Mouse (Mus musculus) C2C12 (cell line): ENCODE data around the gene Asb18. TPM values are rescaled to one million over a fixed set of nuclear protein-coding genes. Genes with fewer than 3 reads are reported as not detected.
A peak's percentile ranks its signal among the peaks of the same experiment; 100 is the strongest.

ENCODE experiments used
- H3K27me3 ChIP-seq: one replicate; pipeline ENCODE4 v1.6.1; 2011; ENCODE audit not compliant: control insufficient read depth, insufficient read depth, insufficient read length
- H3K36me3 ChIP-seq: one replicate; pipeline ENCODE4 v1.6.1; 2011; ENCODE audit not compliant: control insufficient read depth, insufficient read depth
- H3K4me3 ChIP-seq: one replicate; pipeline ENCODE4 v1.5.1; 2011; ENCODE audit warnings: mild to moderate bottlenecking, control low read depth; ENCODE audit not compliant: poor library complexity, insufficient read depth, severe bottlenecking
- H3K79me2 ChIP-seq: one replicate; pipeline ENCODE4 v1.6.1; 2011; ENCODE audit not compliant: control insufficient read depth, insufficient read depth
- H3K79me3 ChIP-seq: one replicate; pipeline ENCODE4 v1.6.1; 2011; ENCODE audit warnings: low read depth, control low read depth
- H3ac ChIP-seq: one replicate; pipeline ENCODE3; 2011; ENCODE audit warnings: low read depth; ENCODE audit not compliant: control insufficient read depth, insufficient read length
- CEBPB ChIP-seq: IDR thresholded peaks from one replicate; pipeline ENCODE4 v1.6.1; 2011; ENCODE audit warnings: low read depth, mild to moderate bottlenecking, control low read depth, moderate library complexity
- CTCF ChIP-seq: IDR thresholded peaks from one replicate; pipeline ENCODE4 v1.5.1; 2011; ENCODE audit not compliant: control insufficient read depth, insufficient read depth, insufficient read length
- FOSL1 ChIP-seq: IDR thresholded peaks from one replicate; pipeline ENCODE4 v1.8.0; 2011; ENCODE audit warnings: mild to moderate bottlenecking, low read length; ENCODE audit not compliant: poor library complexity, insufficient read depth, severe bottlenecking
- MAX ChIP-seq: IDR thresholded peaks from one replicate; pipeline ENCODE4 v1.6.1; 2011; ENCODE audit warnings: mild to moderate bottlenecking, control low read depth
- MYOD1 ChIP-seq: IDR thresholded peaks from one replicate; pipeline ENCODE4 v1.6.1; 2011; ENCODE audit warnings: low read depth; ENCODE audit not compliant: control insufficient read depth, insufficient read length
- MYOG ChIP-seq: IDR thresholded peaks from one replicate; pipeline ENCODE4 v1.6.1; 2011; ENCODE audit not compliant: control insufficient read depth, insufficient read length; ENCODE audit errors: extremely low read depth
- USF1 ChIP-seq: IDR thresholded peaks from one replicate; pipeline ENCODE4 v1.6.1; 2011; ENCODE audit warnings: low read depth, mild to moderate bottlenecking, control low read depth, moderate library complexity
- polyA plus RNA-seq: library from polyadenylated mRNA; unstranded; fragments of >200 nt; fragmentation: generic; extraction: Trizol; gene quantifications from one replicate; pipeline ENCODE4 v1.2.1, GENCODE M21; 2012; ENCODE audit warnings: missing spikeins

Gene Asb18
- polyA plus RNA-seq, 1 experiment: not detected

DNA sequence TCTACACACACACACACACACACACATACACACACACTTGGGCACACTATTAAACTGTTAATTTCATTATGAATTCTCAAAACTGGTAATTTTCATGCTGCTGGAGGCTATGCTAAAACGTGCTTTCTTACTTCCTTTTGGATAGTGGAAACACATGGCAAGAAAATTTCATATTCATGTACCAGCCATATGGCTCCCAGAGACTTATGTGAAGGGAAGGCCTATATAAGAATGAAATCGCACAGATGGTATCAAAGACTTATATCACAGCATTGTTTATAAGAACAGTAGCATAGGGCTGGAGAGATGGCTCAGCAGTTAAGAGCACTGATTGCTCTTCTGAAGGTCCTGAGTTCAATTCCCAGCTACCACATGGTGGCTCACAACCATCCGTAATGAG is 2.3 kb downstream of the Asb18 start:
- H3ac ChIP-seq: no peak overlapping the region
- no peaks in the 10 kb centered on the region for H3K79me3 ChIP-seq
- no peaks in the 10 kb centered on the region for H3K27me3 ChIP-seq
- no peaks in the 10 kb centered on the region for H3K36me3 ChIP-seq
- no peaks in the 10 kb centered on the region for H3K79me2 ChIP-seq
- no peak overlapping the region for H3K4me3 ChIP-seq
- no peak for TF ChIP-seq CEBPB
- no peak for TF ChIP-seq MYOD1
- no peak for TF ChIP-seq FOSL1
- no peak for TF ChIP-seq MAX
- no peak for TF ChIP-seq MYOG
- no peak for TF ChIP-seq CTCF
- no peak for TF ChIP-seq USF1

DNA sequence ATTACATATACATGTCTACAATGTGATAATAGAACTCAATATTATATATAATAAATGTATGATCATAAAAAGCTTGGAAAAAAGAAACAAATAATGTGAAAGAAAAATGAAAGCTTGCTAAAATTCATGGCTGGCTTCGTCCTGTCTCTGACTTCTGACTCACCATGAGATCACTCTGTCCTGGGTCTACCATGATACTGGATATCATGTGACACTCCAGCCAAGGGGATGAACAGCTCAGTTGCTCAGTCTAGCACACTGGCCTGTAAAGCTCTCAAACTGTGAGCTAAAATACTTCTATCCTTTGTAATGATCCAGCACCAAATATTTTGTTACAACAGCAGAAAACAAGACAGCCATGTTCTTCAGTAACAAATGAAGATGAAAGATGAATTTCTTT is 4.4 kb downstream of the Asb18 start:
- H3K27me3 ChIP-seq: no peaks in the 10 kb centered on the region

DNA sequence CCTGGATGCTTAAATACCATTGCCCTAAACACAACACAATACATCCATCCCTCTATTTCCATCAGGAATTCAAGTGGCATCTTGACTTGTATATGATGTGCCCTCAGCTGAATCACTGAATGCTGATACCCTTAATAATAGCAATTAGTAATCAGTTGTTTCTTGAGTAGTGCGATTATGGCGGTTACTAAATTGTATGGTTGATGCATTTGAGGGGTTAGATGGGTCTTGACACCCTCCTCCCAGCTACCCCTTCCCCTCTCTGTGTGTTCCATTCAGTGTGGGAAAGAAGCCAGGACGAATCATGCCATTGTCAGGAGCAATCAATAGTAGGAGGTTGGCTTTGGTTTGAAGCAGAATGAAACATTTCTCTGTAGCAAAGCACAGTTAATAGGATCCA is 5.3 kb downstream of the Asb18 start:
- no peak overlapping the region for H3K4me3 ChIP-seq
- H3ac ChIP-seq: no peak overlapping the region
- no peaks in the 10 kb centered on the region for H3K79me3 ChIP-seq
- no peaks in the 10 kb centered on the region for H3K79me2 ChIP-seq
- H3K27me3 ChIP-seq: no peaks in the 10 kb centered on the region
- no peaks in the 10 kb centered on the region for H3K36me3 ChIP-seq
- TF ChIP-seq CEBPB: no peak
- no peak for TF ChIP-seq MAX
- TF ChIP-seq USF1: no peak
- TF ChIP-seq MYOD1: no peak
- TF ChIP-seq CTCF: no peak
- TF ChIP-seq MYOG: no peak
- TF ChIP-seq FOSL1: no peak

More for the DNA sequence above, 4.4 kb downstream of the Asb18 start:
- TF ChIP-seq USF1 (peak; percentile 54), MYOD1 (no peak), CEBPB (no peak), FOSL1 (peak; percentile 38), CTCF (no peak), MYOG (no peak), MAX (no peak)
- H3K79me2 ChIP-seq: no peaks in the 10 kb centered on the region
- H3K36me3 ChIP-seq: no peaks in the 10 kb centered on the region
- no peak overlapping the region for H3K4me3 ChIP-seq
- no peak overlapping the region for H3ac ChIP-seq
- no peaks in the 10 kb centered on the region for H3K79me3 ChIP-seq

DNA sequence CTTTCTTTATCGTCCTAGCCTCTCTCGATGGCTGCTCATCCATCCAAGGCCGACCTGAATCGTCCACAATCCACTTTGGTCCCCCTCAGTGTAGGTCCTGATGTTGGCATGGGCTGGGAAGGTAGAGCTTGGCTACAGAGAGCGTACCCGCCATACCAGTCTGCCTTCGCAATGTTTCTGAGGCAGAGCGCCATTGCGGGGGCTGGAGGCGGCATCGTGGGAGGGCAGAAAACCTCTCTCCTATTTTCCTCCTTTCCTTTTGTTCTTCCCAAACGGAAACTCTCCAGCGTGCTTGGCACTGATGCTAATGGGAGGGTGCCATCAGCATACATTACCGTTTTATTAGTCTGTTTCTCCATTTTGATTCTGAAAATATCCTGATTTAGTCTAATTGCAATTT is 7.8 kb downstream of the Asb18 start:
- TF ChIP-seq MYOG (no peak), MAX (no peak), MYOD1 (no peak), FOSL1 (no peak), CEBPB (no peak), USF1 (no peak), CTCF (no peak)
- H3K36me3 ChIP-seq: no peaks in the 10 kb centered on the region

DNA sequence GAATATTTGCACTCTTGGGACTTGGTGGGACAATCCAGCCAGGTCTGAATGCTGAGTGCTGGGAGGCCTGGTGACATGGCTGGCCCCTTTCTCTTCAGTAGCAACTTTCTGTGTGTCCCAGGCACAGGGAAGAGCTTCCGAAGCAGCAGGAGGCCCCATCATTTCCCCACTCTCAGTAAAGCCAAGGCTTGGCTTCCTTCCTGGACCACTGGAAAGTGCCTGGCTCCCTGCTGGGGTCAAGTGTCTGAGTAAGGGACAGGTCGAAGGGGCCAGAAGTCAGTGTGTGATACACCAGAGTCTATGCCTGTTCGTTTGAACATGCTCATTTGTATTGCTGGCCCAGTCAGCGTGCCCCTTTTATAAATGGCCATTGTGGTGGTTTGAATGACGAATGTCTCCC is 13.5 kb downstream of the Asb18 start:
- no peak overlapping the region for H3K4me3 ChIP-seq
- no peak for TF ChIP-seq CEBPB
- no peak for TF ChIP-seq USF1
- TF ChIP-seq CTCF: no peak
- no peak for TF ChIP-seq MAX
- no peak for TF ChIP-seq MYOD1
- TF ChIP-seq FOSL1: no peak
- H3K36me3 ChIP-seq: no peaks in the 10 kb centered on the region
- no peaks in the 10 kb centered on the region for H3K79me2 ChIP-seq
- peaks cover 47% of the 10 kb centered on the region for H3K27me3 ChIP-seq
- no peak overlapping the region for H3ac ChIP-seq
- no peaks in the 10 kb centered on the region for H3K79me3 ChIP-seq

More for the DNA sequence above, 7.8 kb downstream of the Asb18 start:
- Histone ChIP-seq H3K79me2 (no peaks in the 10 kb centered on the region), H3K79me3 (no peaks in the 10 kb centered on the region), H3K27me3 (peaks cover 9% of the 10 kb centered on the region), H3K4me3 (no peak overlapping the region), H3ac (no peak overlapping the region)

DNA sequence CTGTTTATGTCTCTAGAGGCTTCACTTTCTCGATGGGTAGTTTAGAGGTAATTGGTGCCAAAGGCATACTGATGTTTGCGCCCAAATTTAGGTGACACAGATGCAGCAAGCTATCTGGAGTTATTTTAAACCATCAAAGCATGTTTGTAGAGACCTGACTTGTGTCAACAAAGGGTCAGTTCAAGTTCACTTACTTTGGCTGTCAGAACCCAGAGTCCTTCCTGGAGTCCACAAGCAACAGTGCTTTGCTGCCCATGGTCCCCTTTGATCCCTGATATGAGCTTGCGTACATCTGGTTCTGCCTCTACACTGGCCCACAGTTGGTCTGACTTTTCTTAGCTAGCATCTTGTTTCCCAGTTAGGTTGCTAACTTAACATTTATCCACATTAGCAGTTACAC is 14.6 kb downstream of the Asb18 start:
- H3K27me3 ChIP-seq: peaks cover 55% of the 10 kb centered on the region
- H3K79me2 ChIP-seq: no peaks in the 10 kb centered on the region

More for the DNA sequence above, 14.6 kb downstream of the Asb18 start:
- no peak for TF ChIP-seq MYOG
- no peak for TF ChIP-seq MYOD1
- no peak for TF ChIP-seq MAX
- no peak for TF ChIP-seq USF1
- TF ChIP-seq FOSL1: no peak
- no peak for TF ChIP-seq CEBPB
- TF ChIP-seq CTCF: no peak
- Histone ChIP-seq H3ac (no peak overlapping the region), H3K79me3 (no peaks in the 10 kb centered on the region), H3K36me3 (no peaks in the 10 kb centered on the region), H3K4me3 (no peak overlapping the region)
